Mouse (Mus musculus) spleen, adult 10 weeks (tissue): Measurements from ENCODE around the gene Tktl1. TPM values are rescaled to one million over a fixed set of nuclear protein-coding genes. Genes with fewer than 3 reads are reported as not detected.

Source experiments
- polyA plus RNA-seq: library from polyadenylated mRNA; stranded (reverse); fragments of 350-450 nt; fragmentation: Illumina TruSeq; extraction: RNeasy Lipid Tissue Mini Kit (QIAGEN cat#74804); gene quantifications from one replicate; pipeline ENCODE4 v1.2.3, GENCODE M21; 2015; ENCODE audit warnings: low replicate concordance; ENCODE audit not compliant: insufficient read depth

Tktl1 gene
- polyA plus RNA-seq = 0.51 TPM

DNA sequence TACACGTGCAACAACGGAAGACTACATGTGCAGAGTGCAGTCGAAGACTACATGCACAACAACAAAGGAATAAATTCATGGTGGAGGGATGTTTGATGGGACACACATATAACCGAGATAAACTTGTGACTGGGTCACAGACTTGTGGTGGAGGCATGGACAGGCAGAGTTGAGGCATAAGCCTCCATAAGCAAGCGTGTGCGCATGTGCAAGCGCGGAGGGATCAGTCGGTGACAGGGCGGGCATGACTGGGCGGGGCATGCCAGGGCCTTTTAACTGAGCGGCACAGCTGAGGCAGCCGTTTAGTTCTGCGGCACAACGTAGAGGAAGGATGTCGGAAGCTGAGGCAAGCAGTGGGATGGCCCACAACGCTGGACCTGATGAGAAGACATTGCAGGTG lies at the start of gene Tktl1:
Tktl1 (plus strand) TSS at position 301 of the 400 bp plus-strand sequence.

DNA sequence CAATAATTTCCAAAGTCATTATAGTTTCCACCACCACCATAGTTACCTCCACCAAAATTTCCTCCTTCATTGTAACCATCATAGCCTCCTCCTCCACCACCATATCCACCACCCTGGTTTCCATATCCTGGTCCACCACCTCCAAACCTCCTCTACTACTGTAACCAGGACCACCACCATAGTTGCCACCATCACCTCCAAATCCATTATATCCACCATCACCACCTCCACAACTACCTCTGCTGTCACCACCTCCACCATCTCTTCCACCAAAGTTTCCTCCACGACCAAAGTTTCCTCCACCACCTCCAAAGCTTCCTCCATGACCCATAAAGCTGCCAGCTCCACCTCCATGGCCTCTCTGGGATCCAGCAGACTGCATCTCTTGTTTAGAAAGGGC lies 41.8 kb upstream of the Tktl1 start, which contains the start of gene Mecp2:
Mecp2 (minus strand) TSS at position 101 of the 400 bp plus-strand sequence.

DNA sequence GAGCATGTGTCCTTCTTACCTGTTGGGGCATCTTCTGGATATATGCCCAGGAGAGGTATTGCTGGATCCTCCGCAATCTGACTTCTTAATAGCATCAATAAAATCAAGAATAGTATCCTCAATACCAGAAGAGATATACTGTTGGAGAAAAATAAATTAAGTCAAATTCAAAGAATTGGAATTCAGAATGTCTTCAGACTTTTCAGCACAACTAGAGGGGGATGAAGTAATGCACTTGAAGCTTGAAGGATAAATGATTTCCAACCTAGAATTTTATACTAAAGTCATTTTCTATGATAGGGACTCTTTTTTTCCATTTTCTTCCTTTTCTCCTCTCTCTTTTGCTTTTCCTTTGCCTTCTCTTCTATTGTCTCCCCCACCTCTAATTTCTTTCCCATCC lies 9.3 kb upstream of the Tktl1 start, which contains the start of gene Tex28:
Tex28 (minus strand) TSS at position 101 of the 400 bp plus-strand sequence.

DNA sequence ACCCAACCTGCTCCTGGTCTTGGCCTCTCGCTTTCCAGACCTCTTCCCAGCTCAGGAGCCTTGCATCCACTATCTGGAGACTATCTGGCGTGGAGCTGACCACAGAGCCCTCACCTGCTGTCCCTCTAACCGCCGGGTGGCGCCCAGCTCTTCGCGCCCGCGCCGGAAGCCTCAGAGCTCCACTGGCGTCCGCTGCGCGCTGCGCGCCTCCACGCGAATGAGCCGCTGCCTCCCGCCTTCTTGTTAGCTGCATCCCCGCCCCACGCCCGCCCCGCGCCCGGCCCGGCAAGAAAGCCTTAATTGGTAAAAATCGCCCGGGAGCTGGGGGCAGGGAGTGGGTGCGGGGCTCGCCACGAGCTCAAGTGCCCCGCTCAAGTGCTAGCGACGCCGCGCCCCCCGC lies 72.6 kb downstream of the Tktl1 start, which contains the start of gene Flna:
Flna (minus strand) TSS at position 206 of the 400 bp plus-strand sequence.

DNA sequence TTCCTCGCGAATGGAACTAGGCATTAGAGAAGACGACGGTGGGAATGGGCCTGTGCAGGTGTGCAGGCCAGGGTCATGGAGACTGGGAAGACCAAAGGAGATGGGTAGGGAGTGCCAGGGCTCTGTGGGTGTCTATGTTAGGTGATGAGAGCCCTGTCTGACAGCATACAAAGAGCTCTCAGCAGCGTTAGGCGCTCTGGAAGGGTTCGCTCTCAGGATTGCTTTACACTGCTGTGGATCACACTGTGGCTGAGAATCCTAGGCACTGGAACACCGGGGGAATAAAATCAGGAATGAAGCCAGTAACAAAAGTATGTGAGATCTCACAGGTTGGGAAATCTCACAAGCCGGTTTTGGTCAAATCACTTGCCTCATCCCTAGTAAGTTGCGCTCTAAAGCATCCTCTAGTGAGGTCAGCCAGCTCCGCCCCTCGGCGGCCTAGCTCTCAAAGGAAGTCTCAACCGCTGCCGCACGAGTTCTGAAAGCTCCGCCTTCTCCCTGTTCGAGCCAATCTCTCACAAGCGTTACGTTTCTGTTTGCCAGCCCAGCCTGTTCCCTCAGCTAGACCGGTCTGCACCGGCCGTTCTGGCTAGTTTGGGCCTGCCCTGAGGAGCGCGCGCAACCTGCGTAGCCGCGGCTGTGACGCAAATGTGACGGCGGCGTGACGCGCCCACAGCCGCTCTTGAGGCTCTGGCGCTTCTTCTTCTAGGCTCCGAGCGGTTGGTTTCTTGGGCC lies 77.3 kb downstream of the Tktl1 start, which contains the start of gene Emd:
Emd (plus strand) TSS at position 535 of the 735 bp plus-strand sequence.

Other genes with a start within 250 kb of the Tktl1 start
- gene Renbp, start 246.4 kb upstream of the Tktl1 start, polyA plus RNA-seq = 19.0 TPM
- 76.2 TPM for gene Hcfc1, start 210.9 kb upstream of the Tktl1 start, polyA plus RNA-seq
- gene Irak1, start 153.3 kb upstream of the Tktl1 start, polyA plus RNA-seq = 130 TPM
- not detected for gene Opn1mw, start 49.8 kb upstream of the Tktl1 start, polyA plus RNA-seq
- 30.4 TPM for gene Mecp2, start 41.9 kb upstream of the Tktl1 start, polyA plus RNA-seq
- not detected for gene Tex28, start 9.4 kb upstream of the Tktl1 start, polyA plus RNA-seq
- 425 TPM for gene Flna, start 72.6 kb downstream of the Tktl1 start, polyA plus RNA-seq
- gene Emd, start 77.4 kb downstream of the Tktl1 start, polyA plus RNA-seq = 76.9 TPM
- 3,240 TPM for gene Rpl10, start 93.6 kb downstream of the Tktl1 start, polyA plus RNA-seq
- 134 TPM for gene Taz, start 104.7 kb downstream of the Tktl1 start, polyA plus RNA-seq
- gene Dnase1l1, start 105.1 kb downstream of the Tktl1 start, polyA plus RNA-seq = 30.2 TPM
- 253 TPM for gene Atp6ap1, start 119.8 kb downstream of the Tktl1 start, polyA plus RNA-seq
- 380 TPM for gene Gdi1, start 127.7 kb downstream of the Tktl1 start, polyA plus RNA-seq
- gene Fam50a, start 135.8 kb downstream of the Tktl1 start, polyA plus RNA-seq = 74.4 TPM
- 5.0 TPM for gene Plxna3, start 151.8 kb downstream of the Tktl1 start, polyA plus RNA-seq
- gene Lage3, start 176.4 kb downstream of the Tktl1 start, polyA plus RNA-seq = 32.5 TPM
- 34.8 TPM for gene Ubl4a, start 196.0 kb downstream of the Tktl1 start, polyA plus RNA-seq
- 16.4 TPM for gene Slc10a3, start 196.1 kb downstream of the Tktl1 start, polyA plus RNA-seq
- 25.3 TPM for gene Fam3a, start 216.0 kb downstream of the Tktl1 start, polyA plus RNA-seq
- gene Ikbkg, start 216.0 kb downstream of the Tktl1 start, polyA plus RNA-seq = 34.1 TPM